Mouse (Mus musculus) stomach, postnatal 0 days (tissue): ENCODE results near the gene Als2. TPM values are rescaled to one million over a fixed set of nuclear protein-coding genes. Genes with fewer than 3 reads are reported as not detected.

Experiments used
- ATAC-seq: fragments of 200-750 bp; cut with Nextera tagmentation; 2 replicates; pipeline ENCODE4 v1.8.0; 2017; ENCODE audit not compliant: low FRiP score, low TSS enrichment
- DNase-seq: peaks from one replicate; pipeline ENCODE4 v3.0.0-alpha.2; 2016; ENCODE audit warnings: low spot score
- H3K27ac ChIP-seq: fragments of 300-500 bp; sonication (generic); replicated peaks from 2 replicates; pipeline ENCODE4 v1.5.1; 2014; ENCODE audit warnings: mild to moderate bottlenecking, control low read depth
- H3K27me3 ChIP-seq: fragments of 300-500 bp; sonication (generic); 2 replicates; pipeline ENCODE4 v1.6.1; 2014; ENCODE audit warnings: low read length; ENCODE audit not compliant: control insufficient read depth, insufficient read depth
- H3K36me3 ChIP-seq: fragments of 300-500 bp; sonication (generic); 2 replicates; pipeline ENCODE4 v1.6.1; 2014; ENCODE audit warnings: low read length, mixed read lengths; ENCODE audit not compliant: control insufficient read depth, insufficient read depth
- H3K4me1 ChIP-seq: fragments of 300-500 bp; sonication (generic); replicated peaks from 2 replicates; pipeline ENCODE4 v1.6.1; 2014; ENCODE audit warnings: antibody characterized with exemption; ENCODE audit not compliant: control insufficient read depth, insufficient read depth
- H3K4me2 ChIP-seq: fragments of 300-500 bp; sonication (generic); replicated peaks from 2 replicates; pipeline ENCODE4 v1.6.1; 2014; ENCODE audit warnings: low read depth, mild to moderate bottlenecking, control low read depth, moderate library complexity
- H3K4me3 ChIP-seq: fragments of 300-500 bp; sonication (generic); 2 replicates; pipeline ENCODE4 v1.5.1; 2014; ENCODE audit warnings: low read depth, low read length, control low read depth
- H3K9ac ChIP-seq: fragments of 300-500 bp; sonication (generic); 2 replicates; pipeline ENCODE4 v1.6.1; 2014; ENCODE audit warnings: mild to moderate bottlenecking, low read length, control low read depth, mixed read lengths
- H3K9me3 ChIP-seq: fragments of 300-500 bp; sonication (generic); 2 replicates; pipeline ENCODE4 v1.6.1; 2016; ENCODE audit warnings: low read length; ENCODE audit not compliant: control insufficient read depth
- CTCF ChIP-seq: IDR thresholded peaks from 2 replicates; pipeline ENCODE4 v1.5.1; 2016; ENCODE audit warnings: antibody characterized with exemption, low read depth, mild to moderate bottlenecking, moderate library complexity
- EP300 ChIP-seq: optimal IDR thresholded peaks from 2 replicates; pipeline ENCODE3; 2016; ENCODE audit warnings: antibody characterized with exemption
- WGBS: fragments of 180-500 bp; shearing (Covaris S2); extraction: QIAGEN DNeasy Blood & Tissue Kit; methylation state at CpG from one replicate; pipeline ENCODE4 v1.1.7; 2014; 5-methylcytosine and 5-hydroxymethylcytosine counted together
- polyA plus RNA-seq: library from polyadenylated mRNA; unstranded; fragments of >200 nt; fragmentation: Nextera tagmentation; extraction: Ambion mirVana; gene quantifications from 2 replicates; pipeline ENCODE4 v1.2.1, GENCODE M21; 2015

The Als2 gene
- polyA plus RNA-seq, 1 experiment from 2014 or later, result 3.4 TPM

GRCm38 (mm10) chr1:59243770-59244169 lies 6.7 kb upstream of the Als2 start:
- DNase-seq, result no peak
- Histone ChIP-seq H3K4me3 (no peak overlapping the region), H3K36me3 (no peaks in the 10 kb centered on the region), H3K27ac (no peak overlapping the region), H3K27me3 (no peaks in the 10 kb centered on the region), H3K4me1 (no peaks in the 10 kb centered on the region), H3K4me2 (no peak overlapping the region), H3K9me3 (no peaks in the 10 kb centered on the region), H3K9ac (no peak overlapping the region)
- ATAC-seq, result no peak
- peak; percentile 12; the same call in 1 of the 2 replicates for TF ChIP-seq CTCF
- TF ChIP-seq EP300, result no peak
- WGBS, result 68% methylated on average over 2 of the region's 2 CpGs

DNA sequence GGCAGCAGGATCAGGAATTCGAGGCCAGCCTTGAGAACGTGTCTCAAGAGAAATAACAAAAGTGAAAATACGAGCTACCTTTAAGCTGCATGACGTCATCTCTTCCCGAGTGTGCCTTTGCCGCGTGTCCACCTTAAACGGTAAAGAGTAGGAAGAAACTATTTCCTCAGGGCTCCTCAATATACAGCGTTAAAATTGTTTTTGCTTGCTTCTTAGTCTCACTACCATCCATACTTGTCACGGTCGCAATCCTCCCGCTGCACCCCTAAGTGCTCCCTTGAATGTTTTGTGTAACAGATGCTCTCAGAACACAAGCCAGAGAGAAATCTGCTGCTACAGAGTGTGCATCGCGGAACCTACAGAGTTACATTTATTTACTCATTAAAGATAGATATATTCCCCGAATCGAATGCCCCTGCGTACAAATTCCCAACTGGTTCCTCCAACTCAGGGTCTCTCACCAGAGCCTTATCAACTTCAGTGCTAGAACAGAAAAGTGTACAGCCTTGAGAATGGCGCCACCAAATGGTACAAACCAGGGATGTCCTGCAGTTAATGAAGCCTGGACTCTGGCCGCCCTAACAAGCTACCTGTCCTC lies 682 bp upstream of the Als2 start:
- no peaks in the 10 kb centered on the region for H3K4me1 ChIP-seq
- peak; percentile 44 for ATAC-seq
- H3K9me3 ChIP-seq, result no peaks in the 10 kb centered on the region
- H3K27ac ChIP-seq, result peak overlapping the region; percentile 53; the same call in 1 of the 2 replicates
- H3K4me3 ChIP-seq, result peak overlapping the region; percentile 87
- peak; percentile 76 for DNase-seq
- H3K36me3 ChIP-seq, result no peaks in the 10 kb centered on the region
- H3K9ac ChIP-seq, result peak overlapping the region; percentile 19
- TF ChIP-seq CTCF (peak; percentile 87), EP300 (no peak)
- H3K27me3 ChIP-seq, result no peaks in the 10 kb centered on the region
- H3K4me2 ChIP-seq, result peak overlapping the region; percentile 87
- WGBS, result under 1% methylated on average over 19 of the region's 19 CpGs

DNA sequence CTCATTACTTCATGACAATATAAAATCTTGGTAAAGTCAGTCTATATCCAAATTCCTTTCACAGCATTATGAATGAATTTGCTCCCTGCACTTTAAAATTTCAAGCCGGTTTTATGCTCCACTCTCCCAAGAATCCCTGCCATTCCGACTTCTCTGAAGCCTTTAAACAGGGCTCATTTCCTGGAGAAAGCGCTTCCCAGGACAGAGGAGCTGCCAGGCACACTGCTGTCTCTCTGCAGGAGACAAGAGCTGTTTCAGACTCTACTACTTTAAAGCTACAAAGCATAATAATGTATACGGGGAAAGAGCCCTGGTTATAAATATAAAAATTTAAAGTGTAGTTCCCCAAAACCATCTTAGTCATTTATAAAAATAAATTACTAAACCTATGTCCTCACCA lies 7.8 kb downstream of the Als2 start:
- Histone ChIP-seq H3K27me3 (no peaks in the 10 kb centered on the region), H3K9ac (no peak overlapping the region), H3K9me3 (no peaks in the 10 kb centered on the region), H3K4me2 (no peak overlapping the region), H3K36me3 (no peaks in the 10 kb centered on the region), H3K4me3 (no peak overlapping the region), H3K27ac (no peak overlapping the region), H3K4me1 (no peaks in the 10 kb centered on the region)
- TF ChIP-seq EP300 (no peak), CTCF (no peak)
- ATAC-seq, result no peak
- 50% methylated on average over 4 of the region's 4 CpGs for WGBS
- no peak for DNase-seq

- Histone ChIP-seq H3K4me2 (no peak overlapping the region), H3K4me1 (no peaks in the 10 kb centered on the region), H3K36me3 (no peaks in the 10 kb centered on the region), H3K27ac (no peak overlapping the region), H3K4me3 (no peak overlapping the region), H3K27me3 (no peaks in the 10 kb centered on the region), H3K9me3 (no peaks in the 10 kb centered on the region), H3K9ac (no peak overlapping the region)
- WGBS, result 70% methylated on average over 7 of the region's 7 CpGs
- TF ChIP-seq CTCF (no peak), EP300 (no peak)
- DNase-seq (peak; percentile 26), ATAC-seq (peak; percentile 67; the same call in 1 of the 2 replicates)
Measured at GRCm38 (mm10) chr1:59228552-59228951, 8.5 kb downstream of the Als2 start.

- 0 out of 2 replicates have a peak, but pooled peaks cover 2% of the 10 kb centered on the region for H3K36me3 ChIP-seq
- no peaks in the 10 kb centered on the region for H3K9me3 ChIP-seq
- no peak for ATAC-seq
- no peak overlapping the region for H3K27ac ChIP-seq
- WGBS, result 85% methylated on average over 7 of the region's 7 CpGs
- TF ChIP-seq EP300, result no peak
- no peak for TF ChIP-seq CTCF
- no peak overlapping the region for H3K4me3 ChIP-seq
- H3K4me1 ChIP-seq, result no peaks in the 10 kb centered on the region
- no peak overlapping the region for H3K4me2 ChIP-seq
- no peak for DNase-seq
- no peak overlapping the region for H3K9ac ChIP-seq
- H3K27me3 ChIP-seq, result no peaks in the 10 kb centered on the region
Measured at GRCm38 (mm10) chr1:59222101-59222825, 14.8 kb downstream of the Als2 start.

DNA sequence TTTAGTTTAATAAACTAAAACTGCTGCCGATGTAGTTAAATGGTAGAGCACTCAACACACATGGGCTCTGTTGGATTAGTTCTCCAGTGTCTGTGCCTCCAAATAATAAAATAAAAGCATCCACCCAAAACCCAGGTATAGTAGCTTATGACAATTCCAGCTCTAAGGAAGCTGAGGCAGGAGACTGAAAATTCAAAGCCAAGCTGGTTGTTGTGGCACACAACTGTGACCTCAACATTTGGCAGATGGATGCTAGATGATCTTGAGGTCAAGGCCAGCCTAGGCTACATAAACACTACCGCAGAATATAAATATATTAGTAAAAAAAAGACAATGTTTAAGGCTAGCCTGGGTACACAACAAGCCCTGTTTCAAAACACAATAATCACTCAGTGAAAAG lies 15.4 kb downstream of the Als2 start:
- DNase-seq, result no peak
- Histone ChIP-seq H3K27me3 (no peaks in the 10 kb centered on the region), H3K9me3 (no peaks in the 10 kb centered on the region), H3K4me1 (no peaks in the 10 kb centered on the region), H3K36me3 (0 out of 2 replicates have a peak, but pooled peaks cover 2% of the 10 kb centered on the region), H3K4me3 (no peak overlapping the region), H3K4me2 (no peak overlapping the region), H3K27ac (no peak overlapping the region), H3K9ac (no peak overlapping the region)
- no peak for TF ChIP-seq CTCF
- no peak for TF ChIP-seq EP300
- ATAC-seq, result no peak
- WGBS, result 71% methylated on average over 2 of the region's 2 CpGs
